Mouse (Mus musculus): ENCODE results near the gene Psma7.

DNA sequence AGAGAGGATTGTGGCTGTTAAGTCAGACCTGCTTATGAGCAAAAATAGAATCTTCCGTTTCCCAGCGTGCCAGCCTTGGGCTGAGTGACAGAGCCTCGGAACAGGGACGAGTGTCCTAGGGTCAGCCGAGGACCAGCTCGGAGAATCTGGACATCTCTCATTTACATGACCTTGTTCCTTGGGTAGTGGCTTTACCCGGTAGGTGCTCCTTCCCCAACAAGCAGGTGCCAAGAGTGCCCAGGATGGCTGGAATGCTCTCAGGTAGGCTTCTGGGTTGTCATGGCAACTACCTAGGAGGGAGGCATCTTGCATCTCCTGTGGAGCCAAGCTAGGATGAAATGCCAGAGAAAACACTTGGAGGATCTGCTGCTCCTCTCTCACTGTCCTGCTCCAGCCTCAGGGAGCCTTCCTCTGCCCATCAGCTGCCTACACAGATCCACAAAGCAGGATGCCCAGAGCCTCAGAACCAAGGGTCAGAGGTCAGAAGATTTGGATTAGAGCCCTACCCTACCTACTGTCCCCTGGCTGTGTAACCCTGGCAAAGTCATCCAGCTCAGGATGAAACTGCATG lies 22.1 kb downstream of the Psma7 start:
- TF ChIP-seq CTCF (IDR thresholded peaks at IDR 0.05; ENCODE audit: low read depth) (no peak), EP300 (IDR thresholded peaks at IDR 0.05; ENCODE audit: low read depth) (no peak)

Data from heart, postnatal 0 days (tissue).